In genomic region chr5:137285045-137285444, GRCm38 (mm10) we compare ENCODE assay signal across 10 mouse cellular contexts. TPM values are rescaled to one million over a fixed set of nuclear protein-coding genes. Genes with fewer than 3 reads are reported as not detected.
A peak's percentile ranks its signal among the peaks of the same experiment; 100 is the strongest.
DNase-seq lines count a peak whose midpoint lies in the region; ATAC-seq lines count a peak whose summit lies in the region.
"Had no signal": no experiment of that assay in that cellular context is flagged by ENCODE, and none has a peak within 500 bp of the region (broad histone marks: within the 10 kb centered on the region; RNA-seq: fewer than 3 reads in every experiment).

No protein-coding gene starts in this region.

- ATAC-seq in CD4-positive, CD25-positive, alpha-beta regulatory T cell, adult 4 months, result no peak
- no peak for ATAC-seq in liver, embryonic 11.5 days (replicated peaks; ENCODE audit: low FRiP score)

- no peak overlapping the region for H3K27ac ChIP-seq in liver, embryonic 11.5 days (ENCODE audit: low read depth, low read length)
- H3K27ac ChIP-seq: limb, embryonic 12.5 days had no signal

- no peak overlapping the region for H3K4me2 ChIP-seq in liver, embryonic 11.5 days
- H3K4me2 ChIP-seq: limb, embryonic 12.5 days had no signal

- peaks cover 16% of the 10 kb centered on the region for H3K4me1 ChIP-seq in liver, embryonic 11.5 days (replicated peaks; ENCODE audit: control insufficient read depth, insufficient read depth, low read length)

- no peaks in the 10 kb centered on the region for H3K36me3 ChIP-seq in liver, embryonic 11.5 days (ENCODE audit: control insufficient read depth, insufficient read depth, low read length)
- H3K36me3 ChIP-seq: limb, embryonic 12.5 days had no signal

- H3K27me3 ChIP-seq in liver, embryonic 11.5 days (replicated peaks; ENCODE audit: control insufficient read depth, insufficient read depth, low read length), result peaks cover 25% of the 10 kb centered on the region

- peak; percentile 84 for DNase-seq in CD4-positive, CD25-positive, alpha-beta regulatory T cell, adult 2 months (ENCODE audit: low read depth, low spot score)
- DNase-seq in liver, result peak; percentile 72
- DNase-seq in liver, embryonic 11.5 days (ENCODE audit: low spot score), result no peak
- DNase-seq in brain, adult 2 months (ENCODE audit: low read depth, low spot score), result peak; percentile 62
- DNase-seq in lung, postnatal 14 days, result peak; percentile 60
- DNase-seq in embryo, embryonic 10.5 days (ENCODE audit: low spot score), result no peak
- DNase-seq in urinary bladder, postnatal 4 days (ENCODE audit: low spot score in 2 of 2), result no peak

- 54% methylated on average over 5 of the region's 5 CpGs for WGBS in liver, embryonic 11.5 days

- no peak overlapping the region for H3K4me3 ChIP-seq in liver, embryonic 11.5 days (ENCODE audit: low read depth, low read length)
- H3K4me3 ChIP-seq: erythroblast, embryonic 14.5 days; limb, embryonic 12.5 days had no signal

- H3K9ac ChIP-seq in liver, embryonic 11.5 days (ENCODE audit: low read depth, low read length), result no peak overlapping the region
- H3K9ac ChIP-seq: limb, embryonic 12.5 days had no signal

- H3K9me3 ChIP-seq in liver, embryonic 11.5 days (ENCODE audit: control insufficient read depth, low read length), result no peaks in the 10 kb centered on the region

RNA-seq across cellular contexts. Expression of gene Ache, which starts 2.3 kb away (rescaled TPM):
- polyA plus RNA-seq in CD4-positive, CD25-positive, alpha-beta regulatory T cell, adult 4 months (2017; shearing (Covaris generic)), result under 1 TPM in 1 of 2 experiments, not detected in 1; 0.16 TPM
- 22.7 and 23.3 TPM in 2 replicates for polyA plus RNA-seq in liver, embryonic 11.5 days (2014; fragmentation: Nextera tagmentation; extraction: Ambion mirVana)

RNA-seq across cellular contexts. Expression of gene Ufsp1, which starts 9.4 kb away (rescaled TPM):
- 1 to 10 TPM in 1 of 2 experiments, under 1 TPM in 1; 0.65 to 1.3 TPM for polyA plus RNA-seq in CD4-positive, CD25-positive, alpha-beta regulatory T cell, adult 4 months (2017; shearing (Covaris generic))
- polyA plus RNA-seq in liver, embryonic 11.5 days (2014; fragmentation: Nextera tagmentation; extraction: Ambion mirVana), result 13.3 and 13.5 TPM in 2 replicates

RNA-seq across cellular contexts. Expression of gene Srrt, which starts 22.4 kb away (rescaled TPM):
- polyA plus RNA-seq in CD4-positive, CD25-positive, alpha-beta regulatory T cell, adult 4 months (2017; shearing (Covaris generic)), result 10 to 100 TPM; 60.2 to 63.7 TPM
- polyA plus RNA-seq in liver, embryonic 11.5 days (2014; fragmentation: Nextera tagmentation; extraction: Ambion mirVana), result 165 and 169 TPM in 2 replicates

RNA-seq across cellular contexts. Expression of gene Trip6, which starts 29.2 kb away (rescaled TPM):
- 1 to 10 TPM; 1.0 to 1.7 TPM for polyA plus RNA-seq in CD4-positive, CD25-positive, alpha-beta regulatory T cell, adult 4 months (2017; shearing (Covaris generic))
- 31.0 and 31.6 TPM in 2 replicates for polyA plus RNA-seq in liver, embryonic 11.5 days (2014; fragmentation: Nextera tagmentation; extraction: Ambion mirVana)

RNA-seq across cellular contexts. Expression of gene Slc12a9, which starts 48.4 kb away (rescaled TPM):
- polyA plus RNA-seq in CD4-positive, CD25-positive, alpha-beta regulatory T cell, adult 4 months (2017; shearing (Covaris generic)), result 10 to 100 TPM in 1 of 2 experiments, 1 to 10 TPM in 1; 9.2 to 16.7 TPM
- 6.4 and 7.0 TPM in 2 replicates for polyA plus RNA-seq in liver, embryonic 11.5 days (2014; fragmentation: Nextera tagmentation; extraction: Ambion mirVana)

Comparison
In these comparisons a context has a peak if more than half of its experiments do, and no peak if none do; other contexts are left out.
1. DNase-seq: peak in CD4-positive, CD25-positive, alpha-beta regulatory T cell, adult 2 months (single experiment), liver (single experiment), brain, adult 2 months (single experiment) and lung, postnatal 14 days (single experiment); none in liver, embryonic 11.5 days (single experiment), embryo, embryonic 10.5 days (single experiment) and urinary bladder, postnatal 4 days (0 of 2).
2. RNA of gene Ache, which starts 2.3 kb away (polyA plus RNA-seq): 22.7 to 23.3 TPM in liver, embryonic 11.5 days; 0.16 TPM in CD4-positive, CD25-positive, alpha-beta regulatory T cell, adult 4 months; every median in the first group is over 10 times any median in the second.